Mouse (Mus musculus): ENCODE measurements at regions not wholly inside any gene's neighbourhood (a gene's known extent, or its start where the extent isn't known, plus 50 kb on each side); places are given as distances from the start of the nearest gene placed in this dataset.

- TF ChIP-seq CTCF (IDR thresholded peaks at IDR 0.05; ENCODE audit: insufficient read depth, low read depth, low read length) (no peak), POLR2A (IDR thresholded peaks at IDR 0.05; ENCODE audit: insufficient read depth, low read depth, low read length) (no peak)
Observed at GRCm38 (mm10) chr11:48152219-48152618, 163.4 kb upstream of the Sgcd start.
